Mouse (Mus musculus) myocyte (in vitro differentiated cells): ENCODE measurements at regions not wholly inside any gene's neighbourhood (a gene's known extent, or its start where the extent isn't known, plus 50 kb on each side); places are given as distances from the start of the nearest gene placed in this dataset.

Experiments used
- CEBPB ChIP-seq: IDR thresholded peaks from 2 replicates; pipeline ENCODE4 v1.6.1; 2011; ENCODE audit warnings: mild to moderate bottlenecking, moderate library complexity; ENCODE audit not compliant: poor library complexity, insufficient read depth, severe bottlenecking
- E2F4 ChIP-seq: IDR thresholded peaks from one replicate; pipeline ENCODE4 v1.6.1; 2011; ENCODE audit warnings: mild to moderate bottlenecking, control low read depth, moderate library complexity; ENCODE audit not compliant: insufficient read depth
- MAX ChIP-seq: IDR thresholded peaks from one replicate; pipeline ENCODE4 v1.6.1; 2011; ENCODE audit warnings: low read depth, mild to moderate bottlenecking, control low read depth
- MYOD1 ChIP-seq, 3 experiments: IDR thresholded peaks; one replicate each; pipeline ENCODE4 v1.6.1; 2011; ENCODE audit warnings: control low read depth in 2 of 3, low read depth in 2 of 3, mild to moderate bottlenecking in 2 of 3, moderate library complexity in 1 of 3; ENCODE audit not compliant: insufficient read length in 2 of 3, control insufficient read depth in 1 of 3
- MYOG ChIP-seq, 3 experiments: IDR thresholded peaks; one replicate each; pipeline ENCODE4 v1.6.1; 2011; ENCODE audit warnings: control low read depth in 2 of 3, low read depth in 2 of 3, mild to moderate bottlenecking in 2 of 3; ENCODE audit not compliant: insufficient read length in 2 of 3, control insufficient read depth in 1 of 3, insufficient read depth in 1 of 3
- POLR2A ChIP-seq: IDR thresholded peaks from one replicate; pipeline ENCODE4 v1.6.1; 2011; ENCODE audit warnings: low read depth, mild to moderate bottlenecking, control low read depth, moderate library complexity; ENCODE audit not compliant: insufficient read length
- POLR2AphosphoS2 ChIP-seq: IDR thresholded peaks from one replicate; pipeline ENCODE4 v1.6.1; 2011; ENCODE audit warnings: low read depth, control low read depth; ENCODE audit not compliant: insufficient read length
- SRF ChIP-seq: IDR thresholded peaks from one replicate; pipeline ENCODE4 v1.6.1; 2011; ENCODE audit warnings: low read depth; ENCODE audit not compliant: control insufficient read depth, insufficient read length
- TCF12 ChIP-seq: IDR thresholded peaks from one replicate; pipeline ENCODE4 v1.6.1; 2011; ENCODE audit warnings: mild to moderate bottlenecking, control low read depth; ENCODE audit not compliant: poor library complexity, insufficient read depth, severe bottlenecking
- TCF3 ChIP-seq: IDR thresholded peaks from one replicate; pipeline ENCODE4 v1.6.1; 2011; ENCODE audit warnings: low read depth, control low read depth; ENCODE audit not compliant: insufficient read length
- USF1 ChIP-seq: IDR thresholded peaks from one replicate; pipeline ENCODE4 v1.6.1; 2011; ENCODE audit warnings: low read depth, mild to moderate bottlenecking, control low read depth, moderate library complexity

DNA sequence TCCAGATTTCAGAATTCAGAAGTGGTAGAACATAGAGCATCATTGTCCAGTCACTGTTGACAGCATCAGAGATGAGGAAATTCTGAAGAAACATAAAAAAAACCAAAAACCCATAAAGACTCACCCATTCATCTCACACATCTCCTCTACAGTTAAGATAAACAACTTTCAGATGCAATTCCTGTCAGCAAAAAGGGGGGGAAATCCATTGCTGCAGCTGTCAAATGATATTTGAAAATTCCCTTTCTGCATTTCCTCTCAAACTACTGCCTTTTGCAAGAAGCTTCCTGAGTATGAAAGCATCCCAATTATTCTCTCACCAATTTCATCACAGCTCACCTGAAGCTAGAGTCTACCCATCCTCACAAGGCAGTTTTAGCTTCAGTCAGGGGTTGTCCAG, 177.1 kb upstream of the Serpine2 start:
- TF ChIP-seq POLR2A (no peak), USF1 (no peak), MAX (no peak), E2F4 (no peak), TCF12 (no peak), MYOG (IDR thresholded peaks at IDR 0.05; ENCODE audit: control insufficient read depth in 1 of 3, insufficient read depth in 1 of 3, insufficient read length in 2 of 3, low read depth in 2 of 3) (no peak), MYOD1 (IDR thresholded peaks at IDR 0.05; ENCODE audit: control insufficient read depth in 1 of 3, insufficient read length in 2 of 3, low read depth in 2 of 3) (no peak), CEBPB (no peak), POLR2AphosphoS2 (no peak), TCF3 (no peak), SRF (no peak)
